Comparison of ENCODE assay signal across 23 mouse cellular contexts in the genomic region with DNA sequence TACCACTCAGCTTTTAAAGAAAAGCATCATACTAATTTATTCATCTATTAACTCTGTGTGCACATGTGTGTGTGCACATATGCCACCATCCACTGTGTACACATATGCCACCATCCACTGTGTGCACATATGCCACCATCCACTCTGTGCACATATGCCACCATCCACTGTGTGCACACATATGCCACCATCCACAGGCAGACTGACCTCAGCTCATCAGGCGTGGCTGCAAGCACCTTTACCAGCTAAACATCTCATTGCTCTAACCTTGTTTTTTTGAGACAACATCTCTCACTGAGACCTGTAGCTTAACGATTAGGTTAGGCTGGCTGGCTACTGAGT. TPM values are rescaled to one million over a fixed set of nuclear protein-coding genes. Genes with fewer than 3 reads are reported as not detected.
DNase-seq lines count a peak whose midpoint lies in the region; ATAC-seq lines count a peak whose summit lies in the region.
"Had no signal": no experiment of that assay in that cellular context is flagged by ENCODE, and none has a peak within 500 bp of the region (broad histone marks: within the 10 kb centered on the region; RNA-seq: fewer than 3 reads in every experiment).

No protein-coding gene starts in this region.

- WGBS in hindbrain, embryonic 14.5 days, result 91% methylated on average over 2 of the region's 2 CpGs
- whole genome bisulfite sequencing in hindbrain, embryonic 12.5 days, result 97% methylated on average over 2 of the region's 2 CpGs
- 95% methylated on average over 2 of the region's 2 CpGs for WGBS in neural tube, embryonic 13.5 days
- 86% methylated on average over 2 of the region's 2 CpGs for WGBS in forebrain, embryonic 16.5 days

- H3K27ac ChIP-seq in hindbrain, embryonic 14.5 days, result no peak overlapping the region
- H3K27ac ChIP-seq in hindbrain, embryonic 12.5 days, result no peak overlapping the region
- H3K27ac ChIP-seq in neural tube, embryonic 13.5 days (replicated peaks), result no peak overlapping the region
- no peak overlapping the region for H3K27ac ChIP-seq in forebrain, embryonic 16.5 days (ENCODE audit: low read length)
- H3K27ac ChIP-seq: intestine, embryonic 15.5 days; limb, embryonic 12.5 days had no signal

- H3K9me3 ChIP-seq in hindbrain, embryonic 14.5 days (ENCODE audit: control insufficient read depth, low read length), result no peaks in the 10 kb centered on the region
- H3K9me3 ChIP-seq in hindbrain, embryonic 12.5 days (replicated peaks), result no peaks in the 10 kb centered on the region
- H3K9me3 ChIP-seq in neural tube, embryonic 13.5 days, result no peaks in the 10 kb centered on the region
- H3K9me3 ChIP-seq in forebrain, embryonic 16.5 days (ENCODE audit: control insufficient read depth, low read length), result no peaks in the 10 kb centered on the region
- H3K9me3 ChIP-seq: intestine, embryonic 15.5 days; limb, embryonic 12.5 days; midbrain, embryonic 13.5 days had no signal

- peaks cover 80% of the 10 kb centered on the region for H3K36me3 ChIP-seq in hindbrain, embryonic 14.5 days (replicated peaks; ENCODE audit: control insufficient read depth, insufficient read depth)
- H3K36me3 ChIP-seq in hindbrain, embryonic 12.5 days, result peaks cover 73% of the 10 kb centered on the region
- peaks cover 75% of the 10 kb centered on the region for H3K36me3 ChIP-seq in neural tube, embryonic 13.5 days
- H3K36me3 ChIP-seq in forebrain, embryonic 16.5 days (ENCODE audit: control insufficient read depth, insufficient read depth), result peaks cover 36% of the 10 kb centered on the region

- no peak overlapping the region for H3K4me2 ChIP-seq in hindbrain, embryonic 14.5 days (replicated peaks)
- H3K4me2 ChIP-seq in hindbrain, embryonic 12.5 days (replicated peaks), result no peak overlapping the region
- no peak overlapping the region for H3K4me2 ChIP-seq in neural tube, embryonic 13.5 days
- H3K4me2 ChIP-seq in forebrain, embryonic 16.5 days (ENCODE audit: low read length), result no peak overlapping the region
- H3K4me2 ChIP-seq: intestine, embryonic 15.5 days; limb, embryonic 12.5 days; liver, embryonic 11.5 days; midbrain, embryonic 13.5 days had no signal

- no peak for DNase-seq in hindbrain, embryonic 14.5 days (ENCODE audit: low spot score)
- DNase-seq in neural tube, embryonic 10.5 days (ENCODE audit: extremely low spot score, low spot score), result no peak
- no peak for DNase-seq in kidney, postnatal 25 days
- DNase-seq in T-cell, adult 2 months (ENCODE audit: low spot score), result no peak
- DNase-seq: adrenal gland, postnatal 10 days; cerebellum, adult 8-10 months; cerebellum, postnatal 36 days; embryo, embryonic 11 days; gastrocnemius, postnatal 36 days; heart, postnatal 4 days; kidney, adult 9 months; kidney, postnatal 14 days; liver, postnatal 0 days had no signal

- no peak overlapping the region for H3K9ac ChIP-seq in hindbrain, embryonic 14.5 days
- no peak overlapping the region for H3K9ac ChIP-seq in hindbrain, embryonic 12.5 days
- no peak overlapping the region for H3K9ac ChIP-seq in neural tube, embryonic 13.5 days
- no peak overlapping the region for H3K9ac ChIP-seq in forebrain, embryonic 16.5 days (replicated peaks; ENCODE audit: low read depth, low read length)
- H3K9ac ChIP-seq: intestine, embryonic 15.5 days; limb, embryonic 12.5 days; liver, postnatal 0 days; midbrain, embryonic 13.5 days had no signal

- no peak overlapping the region for H3K4me3 ChIP-seq in hindbrain, embryonic 14.5 days (replicated peaks; ENCODE audit: low read length)
- H3K4me3 ChIP-seq in hindbrain, embryonic 12.5 days, result no peak overlapping the region
- no peak overlapping the region for H3K4me3 ChIP-seq in neural tube, embryonic 13.5 days
- H3K4me3 ChIP-seq in forebrain, embryonic 16.5 days (replicated peaks; ENCODE audit: low read length), result no peak overlapping the region
- H3K4me3 ChIP-seq: intestine, embryonic 15.5 days; layer of hippocampus, adult 2 months; limb, embryonic 12.5 days; midbrain, embryonic 13.5 days had no signal

- H3K27me3 ChIP-seq in hindbrain, embryonic 14.5 days (ENCODE audit: control insufficient read depth, insufficient read depth, low read length), result no peaks in the 10 kb centered on the region
- no peaks in the 10 kb centered on the region for H3K27me3 ChIP-seq in hindbrain, embryonic 12.5 days
- H3K27me3 ChIP-seq in neural tube, embryonic 13.5 days, result no peaks in the 10 kb centered on the region
- H3K27me3 ChIP-seq in forebrain, embryonic 16.5 days (replicated peaks; ENCODE audit: control insufficient read depth, insufficient read depth, low read length), result no peaks in the 10 kb centered on the region
- H3K27me3 ChIP-seq: intestine, embryonic 15.5 days; limb, embryonic 12.5 days; midbrain, embryonic 13.5 days had no signal

- no peaks in the 10 kb centered on the region for H3K4me1 ChIP-seq in hindbrain, embryonic 14.5 days (replicated peaks; ENCODE audit: control insufficient read depth, insufficient read depth, low read length)
- H3K4me1 ChIP-seq in hindbrain, embryonic 12.5 days, result no peaks in the 10 kb centered on the region
- H3K4me1 ChIP-seq in neural tube, embryonic 13.5 days (replicated peaks), result no peaks in the 10 kb centered on the region; the same call in 1 of the 2 replicates
- no peaks in the 10 kb centered on the region for H3K4me1 ChIP-seq in forebrain, embryonic 16.5 days (replicated peaks; ENCODE audit: control insufficient read depth, insufficient read depth, low read length)
- H3K4me1 ChIP-seq: intestine, embryonic 15.5 days; limb, embryonic 12.5 days had no signal

- ATAC-seq in hindbrain, embryonic 14.5 days (ENCODE audit: low FRiP score), result peak; percentile 70; the same call in 1 of the 2 replicates
- no peak for ATAC-seq in hindbrain, embryonic 12.5 days (ENCODE audit: low FRiP score)
- ATAC-seq in neural tube, embryonic 13.5 days (ENCODE audit: low read depth), result 0 out of 2 replicates have a peak, but pooled peaks have one; percentile 44
- peak; percentile 47; the same call in 1 of the 2 replicates for ATAC-seq in forebrain, embryonic 16.5 days
- ATAC-seq: activated CD4-positive, CD25-positive, alpha-beta regulatory T cell, adult 4 months; intestine, embryonic 15.5 days; liver, postnatal 0 days; lung, postnatal 0 days; midbrain, embryonic 13.5 days had no signal

RNA-seq across cellular contexts. Expression of a gene that starts 59.0 kb away (rescaled TPM):
- polyA plus RNA-seq in hindbrain, embryonic 14.5 days (2014; fragmentation: Nextera tagmentation; extraction: Ambion mirVana), result 46.3 and 46.7 TPM in 2 replicates
- polyA plus RNA-seq in hindbrain, embryonic 12.5 days (2016; fragmentation: Nextera tagmentation; extraction: Ambion mirVana), result 55.3 and 55.7 TPM in 2 replicates
- 41.4 and 49.6 TPM in 2 replicates for polyA plus RNA-seq in neural tube, embryonic 13.5 days (2015; fragmentation: Nextera tagmentation; extraction: Ambion mirVana)
- polyA plus RNA-seq in forebrain, embryonic 16.5 days (2015; fragmentation: Nextera tagmentation; extraction: Ambion mirVana), result 22.2 and 23.1 TPM in 2 replicates
- polyA plus RNA-seq: activated CD4-positive, CD25-positive, alpha-beta regulatory T cell, adult 4 months had no signal
